In genomic region chrX:9199761-9200371, GRCm38 (mm10) we compare ENCODE assay signal across 8 mouse cellular contexts. TPM values are rescaled to one million over a fixed set of nuclear protein-coding genes. Genes with fewer than 3 reads are reported as not detected.
DNase-seq lines count a peak whose midpoint lies in the region; ATAC-seq and TF ChIP-seq lines count a peak whose summit lies in the region.

Gene Lancl3 (plus strand): TSS chrX:9199902.

- H3K9ac ChIP-seq in heart, embryonic 13.5 days = peak within 1 kb of the TSS; percentile 71
- H3K9ac ChIP-seq in kidney, embryonic 14.5 days (ENCODE audit: low read depth, low read length) = peak within 1 kb of the TSS; percentile 42

- TF ChIP-seq CTCF in cortical plate, adult 2 months (IDR thresholded peaks at IDR 0.05; ENCODE audit: extremely low read depth, insufficient read depth, low read length) = no peak

- TF ChIP-seq POLR2A in cortical plate, adult 2 months (IDR thresholded peaks at IDR 0.05; ENCODE audit: extremely low read depth, insufficient read depth, low read length) = no peak

- DNase-seq in CD4-positive helper T cell, adult 2 months (ENCODE audit: low read depth, low spot score) = peak; percentile 62
- peak; percentile 64 for DNase-seq in ZHBTc4 (ENCODE audit: low read depth, low spot score)
- peak; percentile 27 for DNase-seq in lung, postnatal 10 days
- peak; percentile 59 for DNase-seq in retina, postnatal 1 day
- DNase-seq in natural killer cell, adult 2 months (ENCODE audit: low spot score in 2 of 2) = no peak

- H3K4me1 ChIP-seq in cortical plate, adult 2 months (ENCODE audit: control insufficient read depth, insufficient read depth, low read length) = no peaks in the 10 kb centered on the region
- H3K4me1 ChIP-seq in heart, embryonic 13.5 days = peaks cover 5% of the 10 kb centered on the region; the same call in 1 of the 2 replicates
- no peaks in the 10 kb centered on the region for H3K4me1 ChIP-seq in kidney, embryonic 14.5 days (ENCODE audit: control insufficient read depth, insufficient read depth, low read length)

- no peaks in the 10 kb centered on the region for H3K36me3 ChIP-seq in heart, embryonic 13.5 days
- no peaks in the 10 kb centered on the region for H3K36me3 ChIP-seq in kidney, embryonic 14.5 days (ENCODE audit: control insufficient read depth, insufficient read depth, low read length)

- H3K27ac ChIP-seq in cortical plate, adult 2 months (ENCODE audit: insufficient read depth, low read length) = no peak within 1 kb of the TSS
- H3K27ac ChIP-seq in heart, embryonic 13.5 days (replicated peaks) = no peak within 1 kb of the TSS
- no peak within 1 kb of the TSS for H3K27ac ChIP-seq in kidney, embryonic 14.5 days (ENCODE audit: low read depth, low read length)

- ATAC-seq in heart, embryonic 13.5 days (ENCODE audit: extremely low read depth, insufficient number of reproducible peaks, low FRiP score, low TSS enrichment) = 0 out of 2 replicates have a peak, but pooled peaks have one; percentile 46
- peak; percentile 80 for ATAC-seq in kidney, embryonic 14.5 days (ENCODE audit: low FRiP score, low TSS enrichment)

- 7% methylated on average over 44 of the region's 49 CpGs for WGBS in heart, embryonic 13.5 days
- WGBS in kidney, embryonic 14.5 days = 33% methylated on average over 41 of the region's 49 CpGs

- peak within 1 kb of the TSS; percentile 43 for H3K4me3 ChIP-seq in cortical plate, adult 2 months (ENCODE audit: insufficient read depth, low read length)
- H3K4me3 ChIP-seq in heart, embryonic 13.5 days = peak within 1 kb of the TSS; percentile 57
- peak within 1 kb of the TSS; percentile 38 for H3K4me3 ChIP-seq in kidney, embryonic 14.5 days (ENCODE audit: low read length)

- peaks cover 34% of the 10 kb centered on the region for H3K27me3 ChIP-seq in heart, embryonic 13.5 days (replicated peaks)
- H3K27me3 ChIP-seq in kidney, embryonic 14.5 days (ENCODE audit: control insufficient read depth, insufficient read depth, low read length) = 0 out of 2 replicates have a peak, but pooled peaks cover 2% of the 10 kb centered on the region

- peak within 1 kb of the TSS; percentile 77 for H3K4me2 ChIP-seq in heart, embryonic 13.5 days
- peak within 1 kb of the TSS; percentile 59 for H3K4me2 ChIP-seq in kidney, embryonic 14.5 days (replicated peaks; ENCODE audit: low read depth, low read length)

- no peaks in the 10 kb centered on the region for H3K9me3 ChIP-seq in heart, embryonic 13.5 days
- H3K9me3 ChIP-seq in kidney, embryonic 14.5 days (ENCODE audit: control insufficient read depth, low read length) = no peaks in the 10 kb centered on the region

RNA-seq across cellular contexts. Expression of gene Lancl3, which starts in this region (rescaled TPM):
- polyA plus RNA-seq in cortical plate, adult 2 months (2012; rRNA removed) = 1.1 and 1.2 TPM in 2 replicates
- 0.95 and 1.2 TPM in 2 replicates for polyA plus RNA-seq in heart, embryonic 13.5 days (2015; fragmentation: Nextera tagmentation; extraction: Ambion mirVana)
- 0.59 and 0.77 TPM in 2 replicates for polyA plus RNA-seq in kidney, embryonic 14.5 days (2014; fragmentation: Nextera tagmentation; extraction: Ambion mirVana)

Comparison
In these comparisons a context has a peak if more than half of its experiments do, and no peak if none do; other contexts are left out.
1. Peak in ATAC-seq, H3K4me3 ChIP-seq, H3K9ac ChIP-seq and H3K4me2 ChIP-seq in kidney, embryonic 14.5 days; RNA of the gene not detected or under 1 TPM.
2. DNase-seq: peak in CD4-positive helper T cell, adult 2 months (single experiment), ZHBTc4 (single experiment), lung, postnatal 10 days (single experiment) and retina, postnatal 1 day (single experiment); none in natural killer cell, adult 2 months (0 of 2).
3. Peak in every context shown above with its lines, with median percentiles within 50 percentile points of each other: H3K4me3 ChIP-seq.